Mouse (Mus musculus): ENCODE measurements around the gene Arf1. TPM values are rescaled to one million over a fixed set of nuclear protein-coding genes. Genes with fewer than 3 reads are reported as not detected.

The Arf1 gene
- polyA plus RNA-seq, 1 experiment from 2014 or later: 582 TPM

DNA sequence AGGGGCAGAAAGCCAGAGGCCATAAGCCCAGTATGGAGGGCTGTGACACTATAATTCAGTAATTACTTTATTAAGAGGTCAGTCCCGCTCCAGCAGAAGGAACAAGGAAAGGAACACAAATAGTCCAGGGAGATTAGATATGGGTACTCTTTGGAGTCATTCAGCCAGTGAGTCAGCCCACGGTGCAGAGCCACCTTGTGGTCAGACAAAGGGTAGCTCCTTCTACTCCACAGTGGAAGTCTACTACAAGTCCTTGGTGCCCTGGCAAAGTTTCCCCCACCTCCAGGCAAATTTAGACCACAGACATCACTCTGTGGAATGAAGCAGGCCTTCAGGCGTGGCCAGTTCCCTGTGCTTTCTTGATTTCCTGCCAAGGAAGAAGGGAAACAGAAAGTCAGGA, 44.2 kb downstream of the Arf1 start:
- no peak overlapping the region for H3K4me3 ChIP-seq
- 0 out of 2 replicates have a peak overlapping the region, but pooled peaks have one; percentile 4 for H3K4me2 ChIP-seq
- no peak for ATAC-seq (ENCODE audit: extremely low read depth, insufficient number of reproducible peaks, low FRiP score, low TSS enrichment)
- H3K9me3 ChIP-seq: no peaks in the 10 kb centered on the region
- 0 out of 2 replicates have a peak overlapping the region, but pooled peaks have one; percentile 33 for H3K9ac ChIP-seq
- WGBS: 6% methylated on average over 3 of the region's 3 CpGs
- peaks cover 14% of the 10 kb centered on the region for H3K27me3 ChIP-seq (replicated peaks)
- H3K4me1 ChIP-seq: peaks cover 25% of the 10 kb centered on the region
- H3K36me3 ChIP-seq: peaks cover 33% of the 10 kb centered on the region
- H3K27ac ChIP-seq (replicated peaks): peak overlapping the region; percentile 46

DNA sequence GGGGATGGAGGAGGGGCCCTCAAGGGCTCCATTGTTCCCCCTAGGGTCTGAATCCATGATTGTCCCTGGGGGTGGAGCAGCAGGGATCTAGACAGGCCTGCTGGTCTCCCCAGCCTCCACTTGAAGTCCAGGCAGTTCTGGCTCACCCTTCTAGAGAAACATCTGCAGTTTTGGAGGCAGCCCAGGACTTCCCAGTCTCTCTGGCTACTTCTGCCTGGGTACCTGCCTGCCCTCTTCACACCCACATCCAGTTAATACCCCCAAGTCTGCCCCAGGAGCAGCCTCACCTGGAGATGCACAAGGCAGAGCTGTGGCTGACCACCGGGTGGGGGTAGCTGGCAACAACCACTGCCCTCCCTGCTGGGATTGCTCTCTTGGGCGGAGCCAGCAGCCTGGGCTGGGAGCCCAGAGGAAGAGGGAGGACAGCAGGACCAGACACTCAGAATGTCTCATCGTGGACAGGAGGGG, 45.2 kb downstream of the Arf1 start, which contains the start of gene Gjc2:
Gene Gjc2, minus strand, starts transcription at position 350 of the 468 bp plus-strand sequence.
- Histone ChIP-seq H3K4me3 (no peak within 1 kb of the TSS), H3K27ac (replicated peaks) (peak within 1 kb of the TSS; percentile 46), H3K9me3 (no peaks in the 10 kb centered on the region), H3K4me2 (0 out of 2 replicates have a peak within 1 kb of the TSS, but pooled peaks have one; percentile 4), H3K9ac (0 out of 2 replicates have a peak within 1 kb of the TSS, but pooled peaks have one; percentile 33), H3K36me3 (peaks cover 33% of the 10 kb centered on the region), H3K4me1 (peaks cover 25% of the 10 kb centered on the region), H3K27me3 (replicated peaks) (peaks cover 23% of the 10 kb centered on the region)
- ATAC-seq (ENCODE audit: extremely low read depth, insufficient number of reproducible peaks, low FRiP score, low TSS enrichment): no peak
- 39% methylated on average over 3 of the region's 3 CpGs for WGBS

DNA sequence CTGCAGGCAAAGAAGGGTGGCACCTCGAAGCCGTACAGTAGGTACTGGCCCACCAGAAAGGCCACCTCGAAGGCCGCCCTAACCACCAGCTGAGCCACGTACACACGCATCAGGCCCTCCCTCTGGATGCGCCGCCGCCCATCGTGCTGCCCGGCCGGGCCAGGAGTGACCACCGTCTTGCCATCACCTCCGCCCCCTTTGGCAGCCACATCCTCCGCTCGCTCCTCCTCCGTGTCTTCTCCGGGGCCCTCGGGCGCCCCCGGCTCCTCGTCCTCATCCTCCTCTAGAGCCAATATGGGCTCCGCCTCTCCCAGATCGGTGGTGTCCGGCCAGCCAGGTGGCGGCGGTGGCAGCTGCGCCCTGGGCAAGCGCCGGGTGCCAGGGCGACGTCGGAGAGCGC, 51.1 kb downstream of the Arf1 start:
- H3K9ac ChIP-seq: peak overlapping the region; percentile 63
- H3K4me3 ChIP-seq: peak overlapping the region; percentile 45
- H3K9me3 ChIP-seq: no peaks in the 10 kb centered on the region
- 5% methylated on average over 34 of the region's 34 CpGs for WGBS
- no peaks in the 10 kb centered on the region for H3K36me3 ChIP-seq
- H3K4me1 ChIP-seq: peaks cover 25% of the 10 kb centered on the region
- peak overlapping the region; percentile 65 for H3K4me2 ChIP-seq
- peaks cover 83% of the 10 kb centered on the region for H3K27me3 ChIP-seq (replicated peaks)
- ATAC-seq (ENCODE audit: extremely low read depth, insufficient number of reproducible peaks, low FRiP score, low TSS enrichment): no peak
- H3K27ac ChIP-seq (replicated peaks): no peak overlapping the region

DNA sequence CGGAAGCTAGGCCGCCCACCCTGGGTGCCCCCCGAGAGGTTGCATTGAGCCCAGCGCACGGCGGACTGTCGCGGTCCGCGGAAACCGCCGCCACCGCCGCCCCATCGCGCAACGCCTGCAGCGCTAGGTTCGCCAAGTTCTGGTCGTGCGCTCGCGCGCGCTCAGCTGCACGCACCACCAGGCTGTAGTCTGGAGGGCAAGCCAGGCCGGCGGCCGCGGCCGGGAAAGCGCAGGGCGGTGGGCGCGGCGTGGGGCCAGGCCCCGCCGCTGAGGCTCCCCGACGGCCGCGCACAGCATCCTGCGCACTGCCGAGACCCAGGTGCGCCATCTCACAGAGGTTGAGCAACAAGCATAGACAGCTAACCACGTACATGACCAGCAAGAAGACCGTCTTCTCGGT, 51.6 kb downstream of the Arf1 start:
- Histone ChIP-seq H3K9me3 (no peaks in the 10 kb centered on the region), H3K4me1 (peaks cover 25% of the 10 kb centered on the region), H3K27ac (replicated peaks) (no peak overlapping the region), H3K27me3 (replicated peaks) (peaks cover 87% of the 10 kb centered on the region), H3K36me3 (no peaks in the 10 kb centered on the region), H3K9ac (peak overlapping the region; percentile 63), H3K4me2 (peak overlapping the region; percentile 65), H3K4me3 (peak overlapping the region; percentile 45)
- WGBS: 2% methylated on average over 48 of the region's 48 CpGs
- ATAC-seq (ENCODE audit: extremely low read depth, insufficient number of reproducible peaks, low FRiP score, low TSS enrichment): no peak

DNA sequence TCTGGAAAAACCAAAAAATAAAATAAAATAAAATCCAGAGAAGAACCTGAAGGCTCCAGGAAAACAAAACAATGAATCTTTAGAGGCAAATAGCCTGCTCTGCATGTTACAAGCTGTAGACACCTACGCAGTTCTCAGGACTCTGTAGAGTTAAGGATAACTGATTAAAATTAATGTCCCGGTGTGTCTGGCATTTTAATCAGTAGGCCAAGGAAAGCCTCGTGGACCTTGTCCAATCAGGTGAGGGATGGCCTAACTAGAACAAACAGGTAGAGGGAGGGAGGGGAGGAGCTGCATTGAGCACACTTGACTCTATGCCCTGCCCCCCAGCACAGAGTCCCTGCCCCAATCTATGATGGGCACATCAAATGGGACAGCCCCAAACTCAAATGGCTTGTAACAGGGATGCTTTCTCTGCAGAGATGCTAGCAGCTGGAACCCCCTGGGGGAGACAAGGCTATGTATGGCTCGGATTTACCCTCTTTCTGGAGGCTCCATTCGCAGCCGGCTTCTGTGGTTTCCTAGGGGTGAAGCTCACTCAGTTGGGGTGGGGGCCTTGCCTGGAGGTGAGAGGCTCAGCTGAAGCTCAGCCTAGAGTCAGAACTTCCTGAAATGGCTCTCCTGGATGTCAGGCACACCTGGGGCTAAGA, 53.8 kb downstream of the Arf1 start:
- H3K27me3 ChIP-seq (replicated peaks): peaks cover 79% of the 10 kb centered on the region
- no peak overlapping the region for H3K4me2 ChIP-seq
- H3K36me3 ChIP-seq: no peaks in the 10 kb centered on the region
- 59% methylated on average over 6 of the region's 6 CpGs for WGBS
- H3K4me3 ChIP-seq: no peak overlapping the region
- ATAC-seq (ENCODE audit: extremely low read depth, insufficient number of reproducible peaks, low FRiP score, low TSS enrichment): no peak
- no peaks in the 10 kb centered on the region for H3K9me3 ChIP-seq
- H3K27ac ChIP-seq (replicated peaks): no peak overlapping the region
- H3K4me1 ChIP-seq: peaks cover 18% of the 10 kb centered on the region
- no peak overlapping the region for H3K9ac ChIP-seq

DNA sequence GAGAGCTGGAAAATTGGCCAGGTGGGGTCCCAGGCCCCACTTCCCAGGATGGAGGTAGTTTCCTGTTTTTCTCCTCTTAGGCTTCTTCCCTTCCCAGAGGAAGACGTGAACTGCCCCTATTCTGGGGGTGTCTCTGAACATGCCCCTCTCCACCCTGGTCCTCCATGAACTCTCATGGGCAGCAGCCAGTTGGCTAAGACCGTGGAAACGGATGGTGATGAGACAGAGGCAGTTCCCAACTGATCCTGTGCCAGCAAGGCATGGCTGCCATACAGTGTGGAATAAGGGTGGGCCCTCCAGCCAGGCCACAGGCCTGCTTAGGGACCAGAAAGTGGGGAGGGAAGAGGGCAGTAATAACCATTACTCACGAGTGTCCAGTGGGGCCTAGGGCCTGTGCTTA, 57.5 kb downstream of the Arf1 start:
- Histone ChIP-seq H3K36me3 (no peaks in the 10 kb centered on the region), H3K9ac (no peak overlapping the region), H3K4me1 (peaks cover 16% of the 10 kb centered on the region), H3K27ac (replicated peaks) (no peak overlapping the region), H3K9me3 (no peaks in the 10 kb centered on the region), H3K4me2 (no peak overlapping the region), H3K4me3 (no peak overlapping the region), H3K27me3 (replicated peaks) (peaks cover 42% of the 10 kb centered on the region)
- WGBS: 75% methylated on average over 4 of the region's 4 CpGs
- ATAC-seq (ENCODE audit: extremely low read depth, insufficient number of reproducible peaks, low FRiP score, low TSS enrichment): no peak

DNA sequence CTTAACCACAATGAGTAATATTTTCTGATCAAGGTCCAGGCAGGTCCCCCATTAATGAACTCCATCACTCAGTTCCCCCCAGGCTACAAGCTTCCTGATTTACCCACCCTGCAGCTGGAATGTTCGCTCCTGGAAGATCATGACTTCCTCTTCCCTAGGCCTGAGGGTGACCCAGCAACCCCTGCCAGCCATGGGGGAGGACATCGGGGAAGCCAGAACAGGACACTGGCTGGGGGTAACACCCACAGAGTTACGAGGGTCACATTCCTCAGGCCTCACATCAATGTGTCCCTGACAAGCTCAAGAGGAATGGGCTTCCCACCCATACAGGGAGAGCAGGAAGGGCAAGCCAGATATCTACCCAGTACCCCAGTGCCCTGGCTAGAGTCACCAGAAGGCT, 58.3 kb downstream of the Arf1 start:
- peaks cover 34% of the 10 kb centered on the region for H3K27me3 ChIP-seq (replicated peaks)
- peaks cover 22% of the 10 kb centered on the region for H3K4me1 ChIP-seq
- H3K27ac ChIP-seq (replicated peaks): no peak overlapping the region
- no peak for ATAC-seq (ENCODE audit: extremely low read depth, insufficient number of reproducible peaks, low FRiP score, low TSS enrichment)
- no peaks in the 10 kb centered on the region for H3K9me3 ChIP-seq
- no peaks in the 10 kb centered on the region for H3K36me3 ChIP-seq
- WGBS: 41% methylated on average over 3 of the region's 3 CpGs
- no peak overlapping the region for H3K4me2 ChIP-seq
- H3K4me3 ChIP-seq: no peak overlapping the region
- H3K9ac ChIP-seq: no peak overlapping the region

DNA sequence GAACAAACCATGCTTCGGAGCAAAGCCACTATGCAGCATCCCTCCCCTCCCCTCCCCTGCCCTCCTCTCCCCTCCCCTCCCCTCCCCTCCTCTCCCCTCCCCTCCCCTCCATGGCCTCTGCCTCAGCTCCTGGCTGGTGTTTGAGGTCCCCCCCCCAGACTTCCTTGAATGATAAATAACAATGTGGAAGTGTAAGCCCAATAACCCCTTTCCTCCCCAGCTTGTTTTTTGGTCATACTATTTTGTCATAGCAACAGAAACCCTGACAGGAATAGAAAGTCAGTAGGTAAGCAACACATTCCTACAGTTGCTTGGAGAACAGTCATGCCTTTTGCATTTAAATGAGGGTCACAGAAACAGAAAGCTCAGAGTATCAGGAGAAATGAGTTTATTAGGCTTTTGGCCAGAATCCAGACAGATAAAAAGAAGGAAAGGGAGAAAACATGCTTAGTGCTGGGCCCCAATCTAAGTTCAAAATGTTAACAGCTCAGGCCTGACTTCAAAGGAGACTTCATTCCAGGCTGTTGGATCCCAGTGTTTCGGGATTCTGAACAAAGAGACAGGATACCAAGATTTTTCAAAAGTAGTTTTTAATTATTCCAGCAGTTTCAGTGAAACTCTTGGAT, 62.3 kb downstream of the Arf1 start:
- no peaks in the 10 kb centered on the region for H3K9me3 ChIP-seq
- no peak overlapping the region for H3K9ac ChIP-seq
- H3K4me1 ChIP-seq: peaks cover 54% of the 10 kb centered on the region
- H3K36me3 ChIP-seq: no peaks in the 10 kb centered on the region
- ATAC-seq (ENCODE audit: extremely low read depth, insufficient number of reproducible peaks, low FRiP score, low TSS enrichment): no peak
- H3K27me3 ChIP-seq (replicated peaks): no peaks in the 10 kb centered on the region
- H3K4me3 ChIP-seq: no peak overlapping the region
- no peak overlapping the region for H3K4me2 ChIP-seq
- WGBS: 46% methylated on average over 2 of the region's 2 CpGs
- H3K27ac ChIP-seq (replicated peaks): peak overlapping the region; percentile 100

DNA sequence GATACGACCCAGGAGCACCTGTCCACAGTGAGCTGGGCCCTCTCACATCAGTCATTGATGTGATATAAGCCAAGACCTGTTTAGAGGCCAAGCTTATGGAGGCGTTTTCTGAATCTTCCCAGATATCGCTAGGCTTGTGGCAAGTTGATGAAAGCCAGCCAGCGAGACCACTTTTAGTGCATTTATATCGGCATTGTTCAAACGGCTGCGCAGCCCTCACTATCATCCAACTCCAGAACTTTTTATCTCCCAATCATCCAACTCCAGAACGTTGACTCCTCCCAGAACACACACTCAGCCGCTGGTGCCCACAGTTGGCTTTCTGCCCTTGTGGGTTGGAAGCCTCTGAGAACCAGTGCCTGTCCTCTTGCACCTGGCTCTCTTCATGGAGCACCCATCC, 63.7 kb downstream of the Arf1 start:
- Histone ChIP-seq H3K4me2 (peak overlapping the region; percentile 74), H3K36me3 (peaks cover 8% of the 10 kb centered on the region; the same call in 1 of the 2 replicates), H3K9ac (peak overlapping the region; percentile 93), H3K4me1 (peaks cover 48% of the 10 kb centered on the region), H3K27ac (replicated peaks) (peak overlapping the region; percentile 100), H3K4me3 (peak overlapping the region; percentile 78), H3K27me3 (replicated peaks) (no peaks in the 10 kb centered on the region), H3K9me3 (no peaks in the 10 kb centered on the region)
- ATAC-seq (ENCODE audit: extremely low read depth, insufficient number of reproducible peaks, low FRiP score, low TSS enrichment): no peak
- 45% methylated on average over 9 of the region's 9 CpGs for WGBS

DNA sequence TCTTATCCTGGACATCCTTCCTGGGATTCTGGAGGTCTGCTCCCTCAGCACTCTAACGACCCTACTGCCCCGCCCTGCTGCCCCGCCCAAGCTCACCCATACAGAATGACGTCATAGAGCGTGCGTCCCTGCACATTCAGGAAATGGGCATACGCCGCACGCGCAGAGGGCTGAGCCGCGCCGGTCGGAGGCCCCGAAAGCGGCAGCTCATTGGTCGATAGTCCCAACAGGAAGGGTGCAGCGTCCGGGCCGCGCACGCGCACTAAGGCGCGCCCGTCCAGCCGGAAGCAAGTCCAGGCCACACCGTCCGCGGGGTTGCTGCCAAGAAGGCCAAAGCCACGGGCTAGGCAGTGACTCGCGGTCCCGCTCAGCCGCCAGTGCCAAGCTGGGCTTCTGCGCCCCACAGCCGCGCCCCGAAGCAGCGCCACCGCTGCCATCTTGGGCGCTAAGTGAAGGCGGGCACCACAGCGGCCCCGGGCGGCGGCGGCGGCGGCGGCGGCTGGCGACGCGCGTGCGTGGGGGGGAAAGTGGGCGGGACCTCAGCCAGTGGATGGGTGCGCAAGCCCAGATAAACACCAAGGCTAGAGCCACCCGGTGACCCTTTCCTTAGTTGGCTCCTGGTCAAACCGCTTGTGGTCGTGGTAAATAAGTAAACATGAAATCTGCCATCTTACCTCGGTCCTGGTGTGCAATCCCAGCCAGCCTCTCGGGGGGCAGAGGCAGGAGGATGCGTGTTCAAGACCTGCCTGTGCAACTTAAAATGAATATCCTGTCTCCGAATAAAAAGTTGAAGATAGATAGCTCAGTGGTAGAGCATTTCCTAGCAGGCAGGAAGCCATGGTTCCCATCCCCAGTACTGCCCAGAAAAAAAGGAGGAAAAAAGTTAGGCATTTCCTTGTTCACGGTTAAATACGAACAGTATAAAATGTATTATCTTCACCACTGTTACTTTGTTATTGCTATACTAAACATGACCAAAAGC, 64.5 kb downstream of the Arf1 start, which contains the start of gene Iba57:
Gene Iba57, minus strand, starts transcription at position 485 of the 982 bp plus-strand sequence.
- Histone ChIP-seq H3K27ac (replicated peaks) (peak within 1 kb of the TSS; percentile 100), H3K4me2 (peak within 1 kb of the TSS; percentile 74), H3K36me3 (peaks cover 12% of the 10 kb centered on the region), H3K9ac (peak within 1 kb of the TSS; percentile 93), H3K9me3 (no peaks in the 10 kb centered on the region), H3K4me3 (peak within 1 kb of the TSS; percentile 78), H3K27me3 (replicated peaks) (no peaks in the 10 kb centered on the region), H3K4me1 (peaks cover 48% of the 10 kb centered on the region)
- 2% methylated on average over 68 of the region's 68 CpGs for WGBS
- ATAC-seq (ENCODE audit: extremely low read depth, insufficient number of reproducible peaks, low FRiP score, low TSS enrichment): peak; percentile 96

All from heart, embryonic 13.5 days (tissue).